Mouse (Mus musculus) embryonic facial prominence, embryonic 15.5 days (tissue): ENCODE results near the gene Xpa. TPM values are rescaled to one million over a fixed set of nuclear protein-coding genes. Genes with fewer than 3 reads are reported as not detected.

Experiments used
- ATAC-seq: fragments of 200-750 bp; cut with Nextera tagmentation; 2 replicates; pipeline ENCODE4 v1.8.0; 2017; ENCODE audit warnings: low read depth, moderate TSS enrichment; ENCODE audit not compliant: insufficient number of reproducible peaks, low FRiP score, low TSS enrichment
- H3K27ac ChIP-seq: fragments of 300-500 bp; sonication (generic); replicated peaks from 2 replicates; pipeline ENCODE4 v1.5.1; 2015; ENCODE audit warnings: mild to moderate bottlenecking, inconsistent platforms
- H3K27me3 ChIP-seq: fragments of 300-500 bp; sonication (generic); 2 replicates; pipeline ENCODE4 v1.6.1; 2015; ENCODE audit warnings: inconsistent platforms
- H3K36me3 ChIP-seq: fragments of 300-500 bp; sonication (generic); 2 replicates; pipeline ENCODE4 v1.6.1; 2015; ENCODE audit warnings: mild to moderate bottlenecking, inconsistent platforms
- H3K4me1 ChIP-seq: fragments of 300-500 bp; sonication (generic); 2 replicates; pipeline ENCODE4 v1.6.1; 2015; ENCODE audit warnings: inconsistent platforms
- H3K4me2 ChIP-seq: fragments of 300-500 bp; sonication (generic); replicated peaks from 2 replicates; pipeline ENCODE4 v1.6.1; 2015; ENCODE audit warnings: mild to moderate bottlenecking, inconsistent platforms
- H3K4me3 ChIP-seq: fragments of 300-500 bp; sonication (generic); replicated peaks from 2 replicates; pipeline ENCODE4 v1.5.1; 2015; ENCODE audit warnings: mild to moderate bottlenecking, inconsistent platforms
- H3K9ac ChIP-seq: fragments of 300-500 bp; sonication (generic); 2 replicates; pipeline ENCODE4 v1.6.1; 2015; ENCODE audit warnings: inconsistent platforms
- H3K9me3 ChIP-seq: fragments of 300-500 bp; sonication (generic); replicated peaks from 2 replicates; pipeline ENCODE4 v1.6.1; 2016; ENCODE audit warnings: inconsistent platforms
- WGBS: fragments of 180-500 bp; shearing (Covaris S2); methylation state at CpG from one replicate; pipeline ENCODE4 v1.1.7; 2015; 5-methylcytosine and 5-hydroxymethylcytosine counted together
- polyA plus RNA-seq: library from polyadenylated mRNA; unstranded; fragments of >200 nt; fragmentation: Nextera tagmentation; extraction: Ambion mirVana; gene quantifications from 2 replicates; pipeline ENCODE4 v1.2.1, GENCODE M21; 2015

Gene Xpa
- polyA plus RNA-seq, 1 experiment from 2014 or later, result 22.9 TPM

GRCm38 (mm10) chr4:46116544-46117175, 79.5 kb downstream of the Xpa start:
- Histone ChIP-seq H3K27ac (no peak overlapping the region), H3K4me2 (no peak overlapping the region), H3K4me3 (no peak overlapping the region), H3K36me3 (peaks cover 75% of the 10 kb centered on the region), H3K9me3 (no peaks in the 10 kb centered on the region), H3K9ac (no peak overlapping the region), H3K27me3 (no peaks in the 10 kb centered on the region), H3K4me1 (no peaks in the 10 kb centered on the region)
- 74% methylated on average over 10 of the region's 10 CpGs for WGBS
- ATAC-seq, result no peak

GRCm38 (mm10) chr4:46115308-46115707, 80.8 kb downstream of the Xpa start:
- 47% methylated on average over 1 of the region's 1 CpGs for WGBS
- no peak for ATAC-seq
- H3K4me3 ChIP-seq, result no peak overlapping the region

GRCm38 (mm10) chr4:46111361-46111760, 84.8 kb downstream of the Xpa start:
- 57% methylated on average over 3 of the region's 3 CpGs for WGBS
- H3K4me3 ChIP-seq, result no peak overlapping the region
- H3K36me3 ChIP-seq, result peaks cover 25% of the 10 kb centered on the region
- no peak overlapping the region for H3K4me2 ChIP-seq
- no peak for ATAC-seq
- H3K9ac ChIP-seq, result no peak overlapping the region
- H3K27me3 ChIP-seq, result no peaks in the 10 kb centered on the region
- no peak overlapping the region for H3K27ac ChIP-seq
- H3K4me1 ChIP-seq, result no peaks in the 10 kb centered on the region
- no peaks in the 10 kb centered on the region for H3K9me3 ChIP-seq

More at GRCm38 (mm10) chr4:46115308-46115707, 80.8 kb downstream of the Xpa start:
- H3K4me2 ChIP-seq, result no peak overlapping the region
- H3K9me3 ChIP-seq, result no peaks in the 10 kb centered on the region
- H3K9ac ChIP-seq, result no peak overlapping the region
- no peak overlapping the region for H3K27ac ChIP-seq
- H3K4me1 ChIP-seq, result no peaks in the 10 kb centered on the region
- H3K36me3 ChIP-seq, result peaks cover 64% of the 10 kb centered on the region
- no peaks in the 10 kb centered on the region for H3K27me3 ChIP-seq

- Histone ChIP-seq H3K27ac (no peak overlapping the region), H3K27me3 (no peaks in the 10 kb centered on the region), H3K9me3 (no peaks in the 10 kb centered on the region), H3K9ac (no peak overlapping the region), H3K36me3 (peaks cover 16% of the 10 kb centered on the region), H3K4me1 (no peaks in the 10 kb centered on the region), H3K4me3 (no peak overlapping the region), H3K4me2 (no peak overlapping the region)
- no peak for ATAC-seq
- 86% methylated on average over 8 of the region's 8 CpGs for WGBS
These were observed 86.0 kb downstream of the Xpa start for GRCm38 (mm10) chr4:46110084-46110483.

Other genes starting within 250 kb of the Xpa start
- 13.2 and 15.5 TPM in 2 replicates for gene Tdrd7, start 231.0 kb downstream of the Xpa start, polyA plus RNA-seq
- 13.4 and 14.0 TPM in 2 replicates for gene Tmod1, start 157.4 kb downstream of the Xpa start, polyA plus RNA-seq
- gene Ncbp1, start 57.7 kb downstream of the Xpa start, polyA plus RNA-seq, result 69.8 TPM in 2 replicates
- 30.1 and 42.0 TPM in 2 replicates for gene Tstd2, start 57.6 kb downstream of the Xpa start, polyA plus RNA-seq
- 1.9 and 2.1 TPM in 2 replicates for gene Foxe1, start 147.3 kb upstream of the Xpa start, polyA plus RNA-seq
- gene Trmo, start 193.1 kb upstream of the Xpa start, polyA plus RNA-seq, result 9.2 and 10.8 TPM in 2 replicates
- gene Hemgn, start 217.2 kb upstream of the Xpa start, polyA plus RNA-seq, result 0.68 and 1.0 TPM in 2 replicates